Mouse (Mus musculus): ENCODE measurements around the gene Fgd3. TPM values are rescaled to one million over a fixed set of nuclear protein-coding genes. Genes with fewer than 3 reads are reported as not detected.

Fgd3 gene
- total RNA-seq, 2 experiments from 2014 or later, result 5.0 to 5.9 TPM

GRCm38 (mm10) chr13:49341831-49342722, 22.0 kb upstream of the Fgd3 start:
- DNase-seq (ENCODE audit: low spot score in 2 of 2), result no peak

GRCm38 (mm10) chr13:49341012-49341830, 21.1 kb upstream of the Fgd3 start, which contains the start of gene Bicd2:
TSS of gene Bicd2 (plus strand) at chr13:49341585.
- peak; percentile 94 to 97 for DNase-seq (ENCODE audit: low spot score in 2 of 2)

- DNase-seq (ENCODE audit: low spot score in 2 of 2), result peak; percentile 55 to 69
Measured at GRCm38 (mm10) chr13:49338893-49339546, 18.9 kb upstream of the Fgd3 start.

GRCm38 (mm10) chr13:49335077-49335982, 15.2 kb upstream of the Fgd3 start:
- DNase-seq (ENCODE audit: low spot score in 2 of 2), result no peak

- no peak for DNase-seq (ENCODE audit: low spot score in 2 of 2)
Measured at GRCm38 (mm10) chr13:49333250-49333649, 13.1 kb upstream of the Fgd3 start.

- no peak for DNase-seq (ENCODE audit: low spot score in 2 of 2)
Measured at GRCm38 (mm10) chr13:49328101-49328500, 8.0 kb upstream of the Fgd3 start.

- peak; percentile 55 to 71 for DNase-seq (ENCODE audit: low spot score in 2 of 2)
Measured at GRCm38 (mm10) chr13:49326246-49327206, 6.4 kb upstream of the Fgd3 start.

- no peak for DNase-seq (ENCODE audit: low spot score in 2 of 2)
Measured at GRCm38 (mm10) chr13:49324871-49325270, 4.8 kb upstream of the Fgd3 start.

GRCm38 (mm10) chr13:49322739-49323138, 2.6 kb upstream of the Fgd3 start:
- DNase-seq (ENCODE audit: low spot score in 2 of 2), result peak; percentile 64 to 83

- DNase-seq (ENCODE audit: low spot score in 2 of 2), result no peak
Measured at GRCm38 (mm10) chr13:49322169-49322568, 2.1 kb upstream of the Fgd3 start.

GRCm38 (mm10) chr13:49321452-49321851, 1.3 kb upstream of the Fgd3 start:
- no peak for DNase-seq (ENCODE audit: low spot score in 2 of 2)

GRCm38 (mm10) chr13:49320514-49320913, 403 bp upstream of the Fgd3 start:
- no peak for DNase-seq (ENCODE audit: low spot score in 2 of 2)

GRCm38 (mm10) chr13:49317914-49318313, 2.2 kb downstream of the Fgd3 start:
- no peak for DNase-seq (ENCODE audit: low spot score in 2 of 2)

GRCm38 (mm10) chr13:49317508-49317907, 2.6 kb downstream of the Fgd3 start:
- DNase-seq (ENCODE audit: low spot score in 2 of 2), result no peak

- no peak for DNase-seq (ENCODE audit: low spot score in 2 of 2)
Measured at GRCm38 (mm10) chr13:49316386-49317162, 3.5 kb downstream of the Fgd3 start.

- DNase-seq (ENCODE audit: low spot score in 2 of 2), result no peak
Measured at GRCm38 (mm10) chr13:49311642-49312041, 8.5 kb downstream of the Fgd3 start.

GRCm38 (mm10) chr13:49309501-49309900, 10.6 kb downstream of the Fgd3 start:
- no peak for DNase-seq (ENCODE audit: low spot score in 2 of 2)

- no peak for DNase-seq (ENCODE audit: low spot score in 2 of 2)
Measured at GRCm38 (mm10) chr13:49308861-49309403, 11.2 kb downstream of the Fgd3 start.
